Mouse (Mus musculus): ENCODE data around the gene Rere. TPM values are rescaled to one million over a fixed set of nuclear protein-coding genes. Genes with fewer than 3 reads are reported as not detected.
A peak's percentile ranks its signal among the peaks of the same experiment; 100 is the strongest.

Rere gene
- polyA plus RNA-seq, 1 experiment from 2014 or later, result 51.6 TPM

DNA sequence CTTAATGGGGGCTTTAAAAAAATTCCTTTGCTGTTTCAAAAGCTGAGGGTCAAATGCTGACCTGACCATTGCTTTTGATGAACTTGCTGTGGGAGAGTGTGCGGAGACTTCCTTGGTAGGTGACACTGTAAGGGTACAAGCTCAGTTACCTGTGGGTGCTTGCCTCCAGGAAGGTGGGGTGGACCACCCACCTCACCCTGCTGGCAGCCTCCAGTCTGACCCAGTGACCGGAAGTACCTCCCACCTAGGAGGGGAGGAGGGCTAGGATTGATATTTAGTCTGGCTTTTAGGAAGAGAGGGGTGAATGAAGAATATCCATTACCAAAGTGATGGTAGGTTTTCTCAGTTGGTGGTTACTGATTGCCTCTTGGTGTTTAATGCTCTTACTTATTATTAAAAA is 289.3 kb downstream of the Rere start:
- Histone ChIP-seq H3K4me3 (ENCODE audit: low read depth, low read length) (no peak overlapping the region), H3K36me3 (ENCODE audit: control insufficient read depth, insufficient read depth, low read length) (no peaks in the 10 kb centered on the region), H3K9ac (ENCODE audit: low read length) (no peak overlapping the region), H3K4me2 (ENCODE audit: low read depth, low read length, severe bottlenecking) (no peak overlapping the region), H3K27ac (ENCODE audit: low read depth, low read length) (no peak overlapping the region), H3K9me3 (ENCODE audit: control insufficient read depth, low read length) (no peaks in the 10 kb centered on the region), H3K27me3 (ENCODE audit: control insufficient read depth, insufficient read depth, low read length) (no peaks in the 10 kb centered on the region), H3K4me1 (replicated peaks; ENCODE audit: control insufficient read depth, insufficient read depth, low read length) (peaks cover 15% of the 10 kb centered on the region)
- DNase-seq (ENCODE audit: low spot score), result no peak
- 58% methylated on average over 2 of the region's 2 CpGs for WGBS
- ATAC-seq (replicated peaks; ENCODE audit: low FRiP score), result no peak

DNA sequence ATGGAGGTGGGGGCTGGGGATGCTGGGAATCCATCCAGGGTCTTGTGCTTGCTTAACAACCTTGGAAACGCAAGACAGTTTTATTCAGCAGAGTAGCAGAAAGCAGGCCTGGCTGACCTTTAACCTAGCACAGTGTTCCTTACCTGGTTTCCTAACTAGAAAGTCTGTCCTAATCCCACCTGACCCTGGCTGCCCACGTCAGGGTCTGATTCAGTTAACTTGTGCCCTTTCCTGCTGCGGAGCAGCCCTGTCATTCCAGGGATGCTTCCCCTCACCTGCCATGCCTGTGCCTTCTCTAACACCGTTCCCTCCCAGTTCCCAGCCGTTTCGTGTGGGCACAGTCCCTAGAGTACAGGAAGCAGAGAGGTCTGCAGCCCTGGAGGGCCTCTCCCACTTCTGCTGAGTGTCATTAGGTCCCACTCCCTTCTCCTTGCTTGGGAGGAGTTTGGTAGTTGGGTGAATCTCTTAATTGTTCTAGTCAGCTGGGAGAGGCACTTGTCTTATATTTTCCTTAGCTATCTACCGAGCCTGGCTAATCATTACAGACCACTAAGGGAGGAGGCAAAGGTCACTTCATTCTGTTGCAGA is 290.8 kb downstream of the Rere start:
- Histone ChIP-seq H3K4me2 (ENCODE audit: low read depth, low read length, severe bottlenecking) (no peak overlapping the region), H3K27ac (ENCODE audit: low read depth, low read length) (no peak overlapping the region), H3K9ac (ENCODE audit: low read length) (no peak overlapping the region), H3K4me3 (ENCODE audit: low read depth, low read length) (no peak overlapping the region), H3K36me3 (ENCODE audit: control insufficient read depth, insufficient read depth, low read length) (no peaks in the 10 kb centered on the region; the same call in 1 of the 2 replicates), H3K9me3 (ENCODE audit: control insufficient read depth, low read length) (no peaks in the 10 kb centered on the region), H3K27me3 (ENCODE audit: control insufficient read depth, insufficient read depth, low read length) (no peaks in the 10 kb centered on the region), H3K4me1 (replicated peaks; ENCODE audit: control insufficient read depth, insufficient read depth, low read length) (peaks cover 15% of the 10 kb centered on the region)
- WGBS, result 86% methylated on average over 7 of the region's 7 CpGs
- no peak for ATAC-seq (replicated peaks; ENCODE audit: low FRiP score)
- no peak for DNase-seq (ENCODE audit: low spot score)

DNA sequence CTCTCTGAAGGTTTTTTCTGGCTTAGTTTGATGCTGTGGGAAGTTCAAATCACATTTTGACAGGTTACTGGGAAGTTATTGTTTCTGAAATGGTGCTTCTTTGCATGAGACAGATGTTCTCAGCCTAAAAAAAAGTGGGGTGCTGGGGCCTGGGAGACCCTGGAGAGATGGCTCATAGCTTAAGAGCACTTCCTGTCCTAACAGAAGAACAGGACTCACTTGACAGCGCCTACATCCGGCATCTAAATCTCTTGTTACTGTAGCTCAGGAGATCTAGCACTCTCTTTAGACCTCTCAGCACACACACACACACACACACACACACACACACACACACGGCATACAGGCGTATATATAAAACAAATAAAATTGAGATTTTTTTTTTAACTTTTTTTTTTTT is 291.5 kb downstream of the Rere start:
- Histone ChIP-seq H3K4me3 (ENCODE audit: low read depth, low read length) (no peak overlapping the region), H3K27ac (ENCODE audit: low read depth, low read length) (no peak overlapping the region), H3K36me3 (ENCODE audit: control insufficient read depth, insufficient read depth, low read length) (no peaks in the 10 kb centered on the region; the same call in 1 of the 2 replicates), H3K4me1 (replicated peaks; ENCODE audit: control insufficient read depth, insufficient read depth, low read length) (peaks cover 15% of the 10 kb centered on the region), H3K9me3 (ENCODE audit: control insufficient read depth, low read length) (no peaks in the 10 kb centered on the region), H3K9ac (ENCODE audit: low read length) (no peak overlapping the region), H3K4me2 (ENCODE audit: low read depth, low read length, severe bottlenecking) (no peak overlapping the region), H3K27me3 (ENCODE audit: control insufficient read depth, insufficient read depth, low read length) (no peaks in the 10 kb centered on the region)
- ATAC-seq (replicated peaks; ENCODE audit: low FRiP score), result no peak
- 99% methylated on average over 4 of the region's 4 CpGs for WGBS
- DNase-seq (ENCODE audit: low spot score), result no peak

DNA sequence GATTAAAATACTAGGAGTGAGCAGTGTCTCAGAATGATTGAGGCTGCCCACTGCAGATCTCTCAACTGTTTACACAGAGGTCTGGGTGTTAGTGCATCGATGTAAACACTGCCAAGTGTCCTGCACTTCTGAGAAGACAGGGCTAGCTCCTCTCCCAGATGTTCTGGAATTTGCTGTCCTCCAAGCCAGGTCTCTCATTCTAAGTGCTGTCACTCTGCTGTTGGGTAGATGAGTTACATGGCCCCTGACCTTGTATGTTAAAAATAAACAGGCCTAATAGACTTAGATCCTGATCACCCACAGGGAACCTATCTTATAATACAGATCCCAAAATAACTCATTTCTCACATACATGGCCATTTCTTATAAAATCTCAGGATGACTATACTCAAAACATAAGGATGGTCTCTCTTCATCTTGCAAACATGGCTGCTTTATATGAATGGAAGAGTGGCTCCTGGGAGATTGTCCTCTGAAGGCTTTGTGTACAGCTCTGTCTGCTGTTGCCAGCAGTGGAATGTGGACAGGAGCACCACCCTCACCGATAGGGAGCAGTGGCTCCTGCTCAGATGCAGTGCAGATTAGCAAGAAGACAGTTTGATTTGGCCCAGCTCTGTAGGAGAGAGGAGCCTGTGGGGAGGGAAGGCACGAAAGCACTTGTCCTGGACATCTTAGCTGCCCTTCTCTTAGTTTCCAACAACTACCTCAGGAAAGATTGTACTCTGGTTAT is 294.1 kb downstream of the Rere start:
- DNase-seq (ENCODE audit: low spot score) (no peak), ATAC-seq (replicated peaks; ENCODE audit: low FRiP score) (no peak)
- H3K36me3 ChIP-seq (ENCODE audit: control insufficient read depth, insufficient read depth, low read length), result no peaks in the 10 kb centered on the region; the same call in 1 of the 2 replicates
- peaks cover 4% of the 10 kb centered on the region; the same call in 1 of the 2 replicates for H3K4me1 ChIP-seq (replicated peaks; ENCODE audit: control insufficient read depth, insufficient read depth, low read length)
- no peak overlapping the region for H3K4me2 ChIP-seq (ENCODE audit: low read depth, low read length, severe bottlenecking)
- H3K27me3 ChIP-seq (ENCODE audit: control insufficient read depth, insufficient read depth, low read length), result no peaks in the 10 kb centered on the region
- WGBS, result 93% methylated on average over 3 of the region's 3 CpGs
- H3K9ac ChIP-seq (ENCODE audit: low read length), result no peak overlapping the region
- H3K27ac ChIP-seq (ENCODE audit: low read depth, low read length), result no peak overlapping the region
- H3K4me3 ChIP-seq (ENCODE audit: low read depth, low read length), result no peak overlapping the region
- H3K9me3 ChIP-seq (ENCODE audit: control insufficient read depth, low read length), result no peaks in the 10 kb centered on the region

DNA sequence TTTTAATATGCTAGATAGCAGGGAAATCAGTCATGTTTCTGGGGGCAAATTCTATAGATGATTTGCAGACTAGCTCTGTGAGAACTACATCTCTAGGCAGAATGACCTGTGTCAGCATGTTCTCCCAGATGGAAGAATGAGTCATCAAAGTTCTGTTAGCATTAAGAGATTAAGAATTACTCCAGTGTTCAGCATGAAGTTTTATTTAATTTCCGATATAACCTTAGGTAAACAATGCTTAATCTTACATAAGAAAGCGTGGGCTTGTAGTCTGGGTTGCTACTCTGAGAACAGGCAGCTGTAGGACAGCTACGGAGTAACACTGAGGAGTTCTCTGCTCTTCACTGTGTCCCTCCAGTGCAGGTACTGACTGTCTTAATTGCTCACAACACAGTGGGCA is 294.9 kb downstream of the Rere start:
- Histone ChIP-seq H3K4me3 (ENCODE audit: low read depth, low read length) (no peak overlapping the region), H3K27me3 (ENCODE audit: control insufficient read depth, insufficient read depth, low read length) (no peaks in the 10 kb centered on the region), H3K27ac (ENCODE audit: low read depth, low read length) (no peak overlapping the region), H3K36me3 (ENCODE audit: control insufficient read depth, insufficient read depth, low read length) (no peaks in the 10 kb centered on the region; the same call in 1 of the 2 replicates), H3K4me1 (replicated peaks; ENCODE audit: control insufficient read depth, insufficient read depth, low read length) (peaks cover 2% of the 10 kb centered on the region; the same call in 1 of the 2 replicates), H3K4me2 (ENCODE audit: low read depth, low read length, severe bottlenecking) (no peak overlapping the region), H3K9me3 (ENCODE audit: control insufficient read depth, low read length) (no peaks in the 10 kb centered on the region), H3K9ac (ENCODE audit: low read length) (no peak overlapping the region)
- DNase-seq (ENCODE audit: low spot score) (no peak), ATAC-seq (replicated peaks; ENCODE audit: low FRiP score) (no peak)
- WGBS, result 97% methylated on average over 3 of the region's 3 CpGs

DNA sequence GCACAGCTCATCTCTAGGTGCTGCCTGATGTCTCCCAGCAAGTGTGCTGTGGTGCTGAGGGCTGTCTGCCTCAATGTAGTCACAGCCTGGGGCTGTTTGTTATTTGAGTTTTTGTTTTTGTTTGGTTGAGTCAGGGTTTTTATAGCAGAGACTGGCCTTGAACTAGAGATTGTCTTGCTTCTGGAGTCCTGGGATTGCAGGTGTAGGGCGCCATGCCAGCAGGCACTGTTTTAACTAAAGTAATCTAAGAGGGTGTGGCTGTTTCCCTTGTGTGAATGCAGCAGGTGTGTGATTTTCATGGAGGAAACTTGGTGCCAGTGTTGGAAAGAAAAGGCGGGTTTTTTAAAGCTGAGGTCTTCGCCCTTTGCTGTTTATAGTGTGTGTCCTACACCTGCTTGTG is 296.6 kb downstream of the Rere start:
- Histone ChIP-seq H3K36me3 (ENCODE audit: control insufficient read depth, insufficient read depth, low read length) (no peaks in the 10 kb centered on the region; the same call in 1 of the 2 replicates), H3K27me3 (ENCODE audit: control insufficient read depth, insufficient read depth, low read length) (no peaks in the 10 kb centered on the region), H3K4me3 (ENCODE audit: low read depth, low read length) (no peak overlapping the region), H3K4me1 (replicated peaks; ENCODE audit: control insufficient read depth, insufficient read depth, low read length) (peaks cover under 1% of the 10 kb centered on the region), H3K9me3 (ENCODE audit: control insufficient read depth, low read length) (no peaks in the 10 kb centered on the region), H3K9ac (ENCODE audit: low read length) (no peak overlapping the region), H3K27ac (ENCODE audit: low read depth, low read length) (no peak overlapping the region), H3K4me2 (ENCODE audit: low read depth, low read length, severe bottlenecking) (no peak overlapping the region)
- ATAC-seq (replicated peaks; ENCODE audit: low FRiP score), result no peak
- WGBS, result 95% methylated on average over 3 of the region's 3 CpGs
- DNase-seq (ENCODE audit: low spot score), result no peak

DNA sequence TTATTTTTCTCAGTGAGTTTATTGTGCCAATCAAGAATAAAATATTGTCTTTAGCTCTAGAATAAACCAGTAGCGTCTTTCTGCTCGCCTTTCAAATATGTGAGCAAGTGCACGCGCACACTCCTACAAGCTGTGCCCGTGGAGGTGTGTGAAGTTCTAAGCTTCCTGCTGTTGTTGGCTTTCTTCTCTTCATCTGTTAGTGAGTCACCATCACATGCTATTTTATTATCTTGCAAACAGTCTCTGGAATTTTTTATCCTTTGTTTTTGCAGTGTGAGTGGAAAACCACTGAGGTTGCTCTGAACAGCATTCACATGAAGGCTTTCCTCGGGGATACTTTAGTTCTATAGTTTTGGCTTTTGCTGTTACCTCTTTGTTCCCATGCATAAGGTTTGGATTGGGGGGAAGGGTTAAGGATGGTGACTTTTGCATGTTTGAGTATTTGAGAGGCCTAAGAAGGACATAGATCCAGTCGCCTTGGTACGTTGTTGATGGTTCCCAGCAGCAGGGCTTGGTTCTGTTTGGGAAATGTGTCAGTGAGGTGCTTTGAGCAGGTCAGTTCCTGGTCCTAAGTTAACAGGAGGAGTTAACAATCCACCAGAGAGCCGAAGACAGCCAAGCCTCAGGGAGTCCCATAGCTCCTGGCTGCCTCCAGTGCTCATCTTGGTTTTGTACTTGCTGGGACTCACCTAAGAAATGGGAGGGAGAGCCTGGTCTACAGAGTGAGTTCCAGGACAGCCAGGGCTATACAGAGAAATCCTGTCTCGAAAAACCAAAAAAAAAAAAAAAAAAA is 300.7 kb downstream of the Rere start:
- DNase-seq (ENCODE audit: low spot score) (no peak), ATAC-seq (replicated peaks; ENCODE audit: low FRiP score) (no peak)
- Histone ChIP-seq H3K27me3 (ENCODE audit: control insufficient read depth, insufficient read depth, low read length) (no peaks in the 10 kb centered on the region), H3K4me2 (ENCODE audit: low read depth, low read length, severe bottlenecking) (no peak overlapping the region), H3K9ac (ENCODE audit: low read length) (no peak overlapping the region), H3K36me3 (ENCODE audit: control insufficient read depth, insufficient read depth, low read length) (no peaks in the 10 kb centered on the region), H3K9me3 (ENCODE audit: control insufficient read depth, low read length) (no peaks in the 10 kb centered on the region), H3K4me1 (replicated peaks; ENCODE audit: control insufficient read depth, insufficient read depth, low read length) (peaks cover 9% of the 10 kb centered on the region), H3K4me3 (ENCODE audit: low read depth, low read length) (no peak overlapping the region), H3K27ac (ENCODE audit: low read depth, low read length) (no peak overlapping the region)
- 77% methylated on average over 10 of the region's 10 CpGs for WGBS

DNA sequence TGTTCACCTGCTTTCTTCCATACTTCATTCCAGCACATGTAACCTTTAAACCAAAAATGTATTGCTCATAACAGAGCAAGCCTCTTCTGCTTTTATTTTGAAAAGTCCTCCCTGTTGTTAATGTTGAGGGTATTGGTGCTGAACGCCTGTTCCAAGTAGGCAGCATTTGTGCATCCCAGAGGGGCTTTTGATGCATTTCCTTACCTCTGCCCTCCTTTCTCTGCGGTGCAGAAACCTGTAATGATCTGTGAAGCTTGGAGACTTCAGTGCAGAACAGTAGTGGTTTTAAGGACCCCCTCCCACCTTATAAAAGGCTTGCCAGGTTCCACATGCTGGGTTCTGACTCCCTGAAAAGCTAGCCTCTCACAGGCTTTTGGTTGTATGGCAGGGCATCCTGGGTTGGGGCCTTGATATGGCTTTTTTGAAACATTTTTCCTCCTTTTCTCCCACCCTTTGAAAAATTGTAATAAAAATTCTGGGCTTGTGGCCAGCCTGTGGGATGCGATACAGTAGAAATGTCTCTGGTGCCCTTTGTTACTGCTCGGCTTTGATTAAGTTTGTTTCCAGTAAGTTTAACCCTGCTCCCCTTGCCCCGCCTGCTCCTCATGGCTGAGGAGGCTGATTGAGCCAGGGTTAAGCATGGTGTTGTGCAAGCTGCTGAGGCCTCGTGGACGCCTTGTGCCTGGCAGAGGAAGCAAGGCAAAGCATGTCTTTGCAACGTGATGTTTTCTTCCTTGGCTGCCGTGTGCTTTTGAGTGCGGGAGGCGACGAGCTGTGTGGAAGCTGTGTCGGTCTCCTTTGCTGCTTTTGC is 301.7 kb downstream of the Rere start:
- Histone ChIP-seq H3K27me3 (ENCODE audit: control insufficient read depth, insufficient read depth, low read length) (no peaks in the 10 kb centered on the region), H3K9me3 (ENCODE audit: control insufficient read depth, low read length) (no peaks in the 10 kb centered on the region), H3K27ac (ENCODE audit: low read depth, low read length) (peak overlapping the region; percentile 32; the same call in 1 of the 2 replicates), H3K4me2 (ENCODE audit: low read depth, low read length, severe bottlenecking) (no peak overlapping the region), H3K4me1 (replicated peaks; ENCODE audit: control insufficient read depth, insufficient read depth, low read length) (peaks cover 9% of the 10 kb centered on the region), H3K9ac (ENCODE audit: low read length) (no peak overlapping the region), H3K36me3 (ENCODE audit: control insufficient read depth, insufficient read depth, low read length) (no peaks in the 10 kb centered on the region), H3K4me3 (ENCODE audit: low read depth, low read length) (no peak overlapping the region)
- ATAC-seq (replicated peaks; ENCODE audit: low FRiP score), result no peak
- 62% methylated on average over 13 of the region's 13 CpGs for WGBS
- DNase-seq (ENCODE audit: low spot score), result no peak
